Mouse (Mus musculus) limb, embryonic 14.5 days (tissue): ENCODE results near the gene Abraxas2. TPM values are rescaled to one million over a fixed set of nuclear protein-coding genes. Genes with fewer than 3 reads are reported as not detected.
A peak's percentile ranks its signal among the peaks of the same experiment; 100 is the strongest.

ENCODE experiments used
- ATAC-seq: fragments of 200-750 bp; cut with Nextera tagmentation; 2 replicates; pipeline ENCODE4 v1.8.0; 2017; ENCODE audit warnings: low read depth, moderate number of reproducible peaks, moderate TSS enrichment; ENCODE audit not compliant: low FRiP score
- DNase-seq: peaks from one replicate; pipeline ENCODE4 v3.0.0-alpha.2; 2015; ENCODE audit warnings: low spot score
- H3K27ac ChIP-seq: fragments of 300-500 bp; sonication (generic); replicated peaks from 2 replicates; pipeline ENCODE4 v1.5.1; 2014; ENCODE audit warnings: low read depth, mild to moderate bottlenecking, low read length, moderate library complexity, mixed read lengths
- H3K27me3 ChIP-seq: fragments of 300-500 bp; sonication (generic); 2 replicates; pipeline ENCODE4 v1.6.1; 2014; ENCODE audit warnings: low read length, mixed read lengths; ENCODE audit not compliant: control insufficient read depth, insufficient read depth
- H3K36me3 ChIP-seq: fragments of 300-500 bp; sonication (generic); 2 replicates; pipeline ENCODE4 v1.6.1; 2014; ENCODE audit warnings: mild to moderate bottlenecking, low read length, moderate library complexity, mixed read lengths; ENCODE audit not compliant: control insufficient read depth, insufficient read depth
- H3K4me1 ChIP-seq: fragments of 300-500 bp; sonication (generic); 2 replicates; pipeline ENCODE4 v1.6.1; 2014; ENCODE audit warnings: antibody characterized with exemption, low read length, mixed read lengths; ENCODE audit not compliant: control insufficient read depth, insufficient read depth
- H3K4me2 ChIP-seq: fragments of 300-500 bp; sonication (generic); replicated peaks from 2 replicates; pipeline ENCODE4 v1.6.1; 2014; ENCODE audit warnings: low read depth, mild to moderate bottlenecking, low read length, moderate library complexity; ENCODE audit not compliant: severe bottlenecking
- H3K4me3 ChIP-seq: fragments of 300-500 bp; sonication (generic); replicated peaks from 2 replicates; pipeline ENCODE4 v1.5.1; 2014; ENCODE audit warnings: low read length
- H3K9ac ChIP-seq: fragments of 300-500 bp; sonication (generic); 2 replicates; pipeline ENCODE4 v1.6.1; 2014; ENCODE audit warnings: mild to moderate bottlenecking, low read depth, low read length, moderate library complexity; ENCODE audit not compliant: severe bottlenecking
- H3K9me3 ChIP-seq: fragments of 300-500 bp; sonication (generic); 2 replicates; pipeline ENCODE4 v1.6.1; 2016; ENCODE audit warnings: low read length; ENCODE audit not compliant: control insufficient read depth
- POLR2A ChIP-seq: fragments of 200-500 bp; IDR thresholded peaks from 2 replicates; pipeline ENCODE4 v1.8.0; 2012; ENCODE audit warnings: inconsistent platforms, mild to moderate bottlenecking, moderate library complexity, borderline replicate concordance; ENCODE audit not compliant: insufficient read depth, insufficient read length; ENCODE audit errors: extremely low read depth
- WGBS: fragments of 180-500 bp; shearing (Covaris S2); extraction: QIAGEN DNeasy Blood & Tissue Kit; methylation state at CpG from one replicate; pipeline ENCODE4 v1.1.7; 2014; 5-methylcytosine and 5-hydroxymethylcytosine counted together
- polyA plus RNA-seq, 2 experiments: library from polyadenylated mRNA; depleted of rRNA in 1 of 2; stranded (reverse) in 1 of 2; unstranded in 1 of 2; fragments of >200 nt; fragmentation: Nextera tagmentation in 1 of 2; extraction: Ambion mirVana in 1 of 2; gene quantifications; 2 replicates each; pipeline versions ENCODE4 v1.2.1 to v1.2.3; 2012 to 2014

Abraxas2 gene
- polyA plus RNA-seq, 2 experiments, result 29.5 to 38.1 TPM

DNA sequence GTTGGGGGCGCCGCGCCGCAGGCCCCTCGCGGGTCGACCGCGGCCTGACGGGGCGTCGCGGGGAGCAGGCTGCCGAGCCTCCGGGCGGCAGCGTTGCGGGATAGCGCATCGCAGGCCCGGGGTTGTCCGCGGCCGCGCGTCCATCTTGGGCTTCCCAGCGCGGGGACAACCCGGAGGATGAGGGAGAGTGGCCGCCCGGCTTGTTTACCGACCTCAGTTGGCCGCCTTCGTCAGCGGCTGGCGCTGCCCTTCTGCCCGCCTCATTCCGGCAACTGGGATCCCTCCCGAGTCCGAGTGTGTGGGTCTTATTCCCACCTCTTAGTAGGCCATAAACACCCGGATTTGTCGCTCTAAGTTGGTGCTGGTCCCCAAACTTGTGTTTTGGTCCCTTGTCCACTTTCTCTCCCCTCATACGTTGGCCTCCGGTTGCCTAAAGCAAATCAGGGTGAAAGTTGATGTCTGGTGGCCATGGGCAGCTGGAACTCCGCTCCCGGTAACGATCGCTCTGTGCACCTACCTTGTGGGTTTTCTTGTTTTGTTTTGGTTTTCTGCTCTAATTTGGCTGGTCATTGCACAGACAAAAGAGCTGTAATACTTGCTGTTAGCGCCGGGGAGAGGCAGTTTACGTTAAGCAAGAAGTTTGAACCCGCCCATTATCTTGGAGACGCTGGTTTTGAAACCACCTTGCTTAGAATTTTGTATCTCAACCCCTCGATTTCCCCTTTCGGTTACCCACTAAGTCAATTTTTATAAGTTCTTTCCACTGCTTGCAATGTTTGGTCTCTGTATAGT lies 72.7 kb downstream of the Abraxas2 start:
- TF ChIP-seq POLR2A, result no peak
- DNase-seq, result peak; percentile 5
- WGBS, result under 1% methylated on average over 28 of the region's 55 CpGs

DNA sequence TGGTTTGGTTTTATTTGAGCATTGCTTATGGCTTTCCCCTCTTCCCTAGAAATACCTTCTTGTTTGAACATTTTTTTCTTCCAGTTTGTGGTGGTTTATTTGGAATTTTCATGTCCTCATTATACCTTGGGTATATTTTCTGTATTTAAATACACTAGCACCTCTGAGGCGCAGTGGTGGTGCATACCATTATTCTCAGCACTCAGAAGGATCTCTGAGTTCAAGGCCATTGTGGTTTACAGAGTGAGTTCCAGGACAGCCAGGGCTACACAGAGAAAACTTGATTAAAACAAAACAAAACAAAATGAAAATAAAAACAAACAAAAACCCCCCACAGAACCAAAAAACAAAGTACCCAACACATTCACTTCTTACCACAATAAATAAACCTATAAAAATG lies 74.3 kb downstream of the Abraxas2 start:
- Histone ChIP-seq H3K9me3 (no peaks in the 10 kb centered on the region), H3K27ac (no peak overlapping the region), H3K4me2 (no peak overlapping the region), H3K36me3 (no peaks in the 10 kb centered on the region), H3K4me1 (peaks cover 12% of the 10 kb centered on the region), H3K4me3 (no peak overlapping the region), H3K9ac (no peak overlapping the region), H3K27me3 (no peaks in the 10 kb centered on the region)
- TF ChIP-seq POLR2A, result no peak
- DNase-seq, result no peak
- WGBS, result 76% methylated on average over 1 of the region's 1 CpGs
- ATAC-seq, result no peak

More for the DNA sequence above, 72.7 kb downstream of the Abraxas2 start:
- Histone ChIP-seq H3K4me2 (peak overlapping the region; percentile 75), H3K27ac (peak overlapping the region; percentile 96), H3K9me3 (no peaks in the 10 kb centered on the region), H3K4me1 (peaks cover 12% of the 10 kb centered on the region), H3K27me3 (no peaks in the 10 kb centered on the region), H3K4me3 (peak overlapping the region; percentile 88), H3K9ac (peak overlapping the region; percentile 95), H3K36me3 (no peaks in the 10 kb centered on the region)
- ATAC-seq, result no peak; the same call in 1 of the 2 replicates

Other genes with a start within 250 kb of the Abraxas2 start
- 20.9 and 21.0 TPM in 2 replicates for gene Lhpp, start 248.6 kb upstream of the Abraxas2 start, polyA plus RNA-seq (2012; rRNA removed)
- 22.5 and 24.9 TPM in 2 replicates for gene Lhpp, start 248.6 kb upstream of the Abraxas2 start, polyA plus RNA-seq (2014; fragmentation: Nextera tagmentation; extraction: Ambion mirVana)
- gene Fam53b, start 45.3 kb upstream of the Abraxas2 start, polyA plus RNA-seq (2012; rRNA removed), result 15.1 and 17.3 TPM in 2 replicates
- 20.8 and 25.0 TPM in 2 replicates for gene Fam53b, start 45.3 kb upstream of the Abraxas2 start, polyA plus RNA-seq (2014; fragmentation: Nextera tagmentation; extraction: Ambion mirVana)
- gene Eef1akmt2, start 6.6 kb upstream of the Abraxas2 start, polyA plus RNA-seq (2012; rRNA removed), result 39.1 and 50.9 TPM in 2 replicates
- gene Eef1akmt2, start 6.6 kb upstream of the Abraxas2 start, polyA plus RNA-seq (2014; fragmentation: Nextera tagmentation; extraction: Ambion mirVana), result 68.6 and 70.2 TPM in 2 replicates
- gene Zranb1, start 71.9 kb downstream of the Abraxas2 start, polyA plus RNA-seq (2012; rRNA removed), result 17.4 and 18.1 TPM in 2 replicates
- 18.1 and 22.4 TPM in 2 replicates for gene Zranb1, start 71.9 kb downstream of the Abraxas2 start, polyA plus RNA-seq (2014; fragmentation: Nextera tagmentation; extraction: Ambion mirVana)